Mouse (Mus musculus) ES-Bruce4 (cell line): Measurements from ENCODE around the gene Fbxl3. TPM values are rescaled to one million over a fixed set of nuclear protein-coding genes. Genes with fewer than 3 reads are reported as not detected.

ENCODE experiments used
- H3K27ac ChIP-seq: 2 replicates; pipeline ENCODE4 v1.5.1; 2012; ENCODE audit warnings: low read length, inconsistent platforms; ENCODE audit not compliant: insufficient read depth
- H3K27me3 ChIP-seq: 2 replicates; pipeline ENCODE4 v1.6.1; 2012; ENCODE audit warnings: mild to moderate bottlenecking, low read length, inconsistent platforms; ENCODE audit not compliant: control insufficient read depth, poor library complexity, insufficient read depth, severe bottlenecking
- H3K36me3 ChIP-seq: 2 replicates; pipeline ENCODE4 v1.6.1; 2012; ENCODE audit warnings: inconsistent platforms, mild to moderate bottlenecking, low read length, moderate library complexity; ENCODE audit not compliant: control insufficient read depth, poor library complexity, insufficient read depth, severe bottlenecking
- H3K4me1 ChIP-seq: one replicate; pipeline ENCODE4 v1.8.1; 2011; ENCODE audit warnings: low read length; ENCODE audit not compliant: control insufficient read depth, insufficient read depth
- H3K4me3 ChIP-seq: 2 replicates; pipeline ENCODE4 v1.5.1; 2011; ENCODE audit warnings: low read depth, mild to moderate bottlenecking, low read length
- H3K9ac ChIP-seq: 2 replicates; pipeline ENCODE4 v1.6.1; 2012; ENCODE audit warnings: low read depth, mild to moderate bottlenecking, inconsistent platforms; ENCODE audit not compliant: poor library complexity, severe bottlenecking
- H3K9me3 ChIP-seq: replicated peaks from 2 replicates; pipeline ENCODE4 v1.6.1; 2012; ENCODE audit warnings: mild to moderate bottlenecking, low read length, inconsistent platforms; ENCODE audit not compliant: control insufficient read depth, poor library complexity, insufficient read depth, severe bottlenecking
- CTCF ChIP-seq: IDR thresholded peaks from one replicate; pipeline ENCODE4 v1.8.1; 2011; ENCODE audit warnings: low read depth, low read length
- EP300 ChIP-seq: IDR thresholded peaks from 2 replicates; pipeline ENCODE4 v1.6.1; 2011; ENCODE audit warnings: low read depth, low read length; ENCODE audit not compliant: insufficient read depth
- POLR2A ChIP-seq: IDR thresholded peaks from one replicate; pipeline ENCODE4 v1.8.1; 2011; ENCODE audit warnings: low read length; ENCODE audit not compliant: insufficient read depth
- polyA plus RNA-seq: library from polyadenylated mRNA; stranded (reverse); fragments of >200 nt; gene quantifications from 2 replicates; pipeline ENCODE4 v1.2.4, GENCODE M21; 2011; ENCODE audit warnings: low read depth; ENCODE audit not compliant: missing spikeins, insufficient read depth, insufficient read length

Fbxl3 gene
- polyA plus RNA-seq, 1 experiment: 89.9 TPM

DNA sequence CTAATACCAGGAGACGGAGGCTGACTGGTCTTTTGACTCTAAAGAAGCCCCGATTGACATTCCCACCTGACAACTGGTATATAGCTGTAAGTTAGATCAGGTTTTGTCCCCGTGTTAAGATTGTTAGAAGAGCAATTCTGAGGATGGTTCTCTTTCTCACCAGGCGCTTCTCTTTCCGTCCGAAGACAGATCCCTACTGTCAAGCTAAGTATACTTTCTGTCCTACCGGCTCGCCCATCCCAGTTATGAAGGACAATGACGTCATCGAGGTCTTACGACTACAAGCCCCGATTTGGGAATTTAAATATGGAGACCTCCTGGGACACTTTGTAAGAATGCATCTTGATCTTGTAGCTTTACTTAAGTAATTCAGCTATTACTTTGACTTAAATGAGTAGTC lies 27.9 kb downstream of the Fbxl3 start:
- Histone ChIP-seq H3K27me3 (no peaks in the 10 kb centered on the region), H3K9me3 (no peaks in the 10 kb centered on the region), H3K27ac (no peak overlapping the region), H3K4me3 (no peak overlapping the region), H3K9ac (no peak overlapping the region), H3K4me1 (no peaks in the 10 kb centered on the region), H3K36me3 (peaks cover 7% of the 10 kb centered on the region)
- TF ChIP-seq CTCF (no peak), POLR2A (no peak)

DNA sequence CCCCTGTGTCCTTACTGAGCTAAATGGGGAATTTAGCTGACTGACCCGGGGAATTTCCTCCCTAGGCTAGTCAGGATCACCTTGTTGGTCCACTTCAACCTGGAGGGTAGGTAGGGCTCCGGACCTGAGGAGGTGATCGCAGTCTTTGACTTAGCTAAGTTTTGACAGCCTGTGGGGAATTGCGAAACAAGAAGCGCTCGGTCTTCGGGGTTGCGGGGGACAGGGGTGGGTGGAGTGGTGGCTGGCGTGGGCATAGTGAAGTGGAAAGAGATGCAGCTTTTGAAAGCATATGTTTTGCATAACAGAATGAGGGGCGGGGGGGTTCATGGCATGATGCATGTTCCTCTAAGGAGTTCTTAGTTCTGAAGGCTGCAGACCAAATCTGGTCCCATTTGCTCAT lies 28.6 kb downstream of the Fbxl3 start:
- TF ChIP-seq EP300 (no peak), CTCF (no peak), POLR2A (no peak)

DNA sequence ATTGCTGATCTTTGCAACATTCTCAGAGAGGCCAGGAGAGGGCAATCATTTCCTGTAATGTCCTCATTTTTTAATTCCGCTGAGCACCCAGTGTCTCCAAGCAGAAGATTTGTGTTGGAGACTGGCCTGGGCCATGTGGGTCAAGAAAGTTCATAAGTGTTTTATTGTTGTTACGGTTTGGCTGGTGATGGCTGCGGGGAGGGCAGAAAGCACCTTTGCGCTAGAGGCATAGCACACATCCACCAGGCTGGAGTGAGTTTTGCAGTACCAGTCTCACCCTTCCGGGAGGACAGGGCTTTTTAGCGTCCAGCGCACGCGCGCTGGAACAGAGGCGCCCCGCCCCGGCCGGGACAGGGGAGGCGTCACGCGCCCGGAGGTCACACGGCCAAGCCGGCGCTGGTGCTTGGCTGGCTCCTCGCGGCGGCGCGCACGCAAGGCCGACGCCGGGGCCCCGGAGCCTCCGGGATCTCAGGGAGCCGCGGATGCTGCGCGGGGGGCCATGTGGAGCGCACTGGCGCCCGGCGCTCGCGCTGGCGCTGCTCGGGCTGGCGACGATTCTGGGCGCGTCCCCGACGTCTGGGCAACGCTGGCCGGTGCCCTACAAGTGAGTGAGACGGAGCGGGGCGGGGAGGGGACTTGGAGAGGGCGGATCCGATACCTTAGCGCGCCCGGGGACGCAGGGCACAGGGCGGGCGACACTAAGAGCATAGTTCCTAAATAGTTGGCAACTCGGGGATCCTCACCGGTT lies 29.3 kb downstream of the Fbxl3 start, which contains the start of gene Cln5:
Gene Cln5, plus strand, starts transcription at position 353 of the 748 bp plus-strand sequence.
- Histone ChIP-seq H3K27ac (peak within 1 kb of the TSS; percentile 78), H3K27me3 (no peaks in the 10 kb centered on the region), H3K4me3 (peak within 1 kb of the TSS; percentile 97), H3K9ac (peak within 1 kb of the TSS; percentile 88), H3K4me1 (no peaks in the 10 kb centered on the region), H3K9me3 (no peaks in the 10 kb centered on the region), H3K36me3 (peaks cover 7% of the 10 kb centered on the region)
- TF ChIP-seq POLR2A: peak; percentile 91
- no peak for TF ChIP-seq CTCF
- 0 out of 2 replicates have a peak, but pooled peaks have one; percentile 18 for TF ChIP-seq EP300

More for the DNA sequence above, 28.6 kb downstream of the Fbxl3 start:
- Histone ChIP-seq H3K9me3 (no peaks in the 10 kb centered on the region), H3K4me1 (no peaks in the 10 kb centered on the region), H3K27me3 (no peaks in the 10 kb centered on the region), H3K27ac (peak overlapping the region; percentile 32), H3K4me3 (peak overlapping the region; percentile 97), H3K9ac (peak overlapping the region; percentile 88), H3K36me3 (peaks cover 7% of the 10 kb centered on the region)

DNA sequence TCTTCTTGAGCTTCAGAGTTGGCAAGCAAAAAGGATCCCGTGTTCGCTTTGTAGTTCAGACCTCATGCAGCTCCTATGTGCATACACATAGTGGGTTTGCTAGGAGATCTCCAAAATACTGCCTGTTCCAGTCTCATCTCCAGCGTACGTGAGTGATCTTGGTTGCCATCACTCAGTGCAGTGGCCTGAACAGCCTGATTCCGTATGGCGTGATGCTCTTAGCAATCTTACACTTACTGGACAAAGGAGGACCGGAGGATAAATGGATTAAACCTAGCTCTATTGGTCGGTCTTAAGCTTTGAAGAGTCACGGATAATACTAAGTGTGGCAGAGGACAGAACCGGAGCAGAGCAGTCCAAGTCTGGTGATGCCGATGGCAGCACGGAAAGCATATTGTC lies 29.9 kb downstream of the Fbxl3 start:
- Histone ChIP-seq H3K9me3 (no peaks in the 10 kb centered on the region), H3K4me1 (no peaks in the 10 kb centered on the region), H3K36me3 (peaks cover 7% of the 10 kb centered on the region), H3K4me3 (peak overlapping the region; percentile 79), H3K27ac (peak overlapping the region; percentile 78), H3K27me3 (no peaks in the 10 kb centered on the region), H3K9ac (peak overlapping the region; percentile 88)
- TF ChIP-seq CTCF (no peak), POLR2A (no peak), EP300 (no peak)

DNA sequence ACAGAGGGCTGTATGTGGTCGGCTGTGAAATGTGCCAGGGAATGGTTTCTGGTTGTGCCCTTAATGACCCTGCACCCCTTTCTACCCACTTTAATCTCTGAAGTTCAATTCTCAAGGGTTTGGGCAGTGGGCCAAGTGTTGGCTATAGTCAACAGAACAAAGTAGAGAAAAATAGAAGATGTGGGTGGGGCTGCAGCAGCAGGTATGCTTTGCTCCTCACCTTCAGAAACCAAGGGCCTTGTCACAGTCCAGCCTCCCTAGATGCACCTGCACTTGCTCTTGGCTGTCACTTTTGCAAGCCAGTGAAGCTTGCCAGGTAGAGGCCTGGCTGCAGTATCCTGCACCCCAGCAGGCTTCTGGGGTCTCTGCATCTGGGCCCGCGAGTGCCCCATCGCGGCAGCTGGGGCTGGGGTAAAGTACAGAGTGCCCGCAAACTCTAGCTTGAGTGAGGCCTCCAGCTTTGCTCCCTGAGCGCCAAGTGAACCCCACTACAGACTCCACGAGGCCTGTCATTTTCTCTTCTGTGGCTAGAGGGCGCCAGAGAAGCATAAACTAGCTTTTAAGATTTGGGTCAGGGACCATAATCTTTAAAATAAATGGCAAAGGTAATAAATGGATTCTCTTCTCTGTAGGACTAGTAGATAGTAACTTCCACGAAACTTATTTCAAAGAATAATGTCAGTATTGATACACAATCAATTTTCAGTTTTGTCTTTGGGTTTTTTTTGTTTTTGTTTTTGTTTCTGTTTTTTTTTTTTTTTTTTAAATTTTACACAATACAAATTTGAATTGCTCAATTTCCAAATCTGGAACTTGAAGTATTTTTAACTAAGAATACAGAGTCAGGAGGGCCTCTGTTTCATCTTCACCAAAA lies 33.8 kb downstream of the Fbxl3 start:
- H3K4me1 ChIP-seq: no peaks in the 10 kb centered on the region
- no peaks in the 10 kb centered on the region for H3K27me3 ChIP-seq
- no peaks in the 10 kb centered on the region for H3K36me3 ChIP-seq
- H3K9ac ChIP-seq: 0 out of 2 replicates have a peak overlapping the region, but pooled peaks have one; percentile 37
- peak overlapping the region; percentile 31; the same call in 1 of the 2 replicates for H3K4me3 ChIP-seq
- peaks cover 11% of the 10 kb centered on the region for H3K9me3 ChIP-seq
- no peak overlapping the region for H3K27ac ChIP-seq
- no peak for TF ChIP-seq EP300
- TF ChIP-seq CTCF: peak; percentile 47
- TF ChIP-seq POLR2A: no peak

DNA sequence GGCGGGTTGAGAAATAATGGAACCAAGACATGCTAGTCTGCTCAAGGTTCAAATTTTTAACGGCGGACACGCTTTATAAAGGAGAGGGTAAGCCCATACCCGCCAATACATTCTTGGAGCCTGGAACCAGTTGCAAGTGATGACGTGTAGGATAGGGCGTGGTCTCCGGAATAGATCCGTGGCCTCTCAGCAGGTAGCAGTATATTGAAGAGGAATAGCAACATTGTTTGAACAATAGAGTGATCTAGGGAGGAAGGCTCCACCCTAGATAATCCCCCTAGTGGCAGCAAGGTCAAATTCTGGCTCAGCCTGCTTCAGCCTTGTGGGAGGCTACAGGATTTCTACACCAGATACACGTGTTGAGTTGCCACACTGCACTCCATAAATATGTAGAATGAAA lies 39.9 kb downstream of the Fbxl3 start:
- Histone ChIP-seq H3K27ac (no peak overlapping the region), H3K9ac (no peak overlapping the region), H3K4me3 (no peak overlapping the region), H3K4me1 (no peaks in the 10 kb centered on the region), H3K27me3 (no peaks in the 10 kb centered on the region), H3K36me3 (no peaks in the 10 kb centered on the region), H3K9me3 (peaks cover 17% of the 10 kb centered on the region)
- TF ChIP-seq POLR2A: no peak
- TF ChIP-seq CTCF: no peak
- TF ChIP-seq EP300: no peak
